Mouse (Mus musculus): ENCODE results near the gene Atp1a1.
A peak's percentile ranks its signal among the peaks of the same experiment; 100 is the strongest.

The Atp1a1 gene

GRCm38 (mm10) chr3:101552621-101553620 lies 51.6 kb downstream of the Atp1a1 start:
- no peak for DNase-seq (ENCODE audit: low spot score)

GRCm38 (mm10) chr3:101551457-101552230 lies 52.8 kb downstream of the Atp1a1 start:
- DNase-seq (ENCODE audit: low spot score), result no peak

GRCm38 (mm10) chr3:101549749-101550148 lies 54.7 kb downstream of the Atp1a1 start:
- no peak for DNase-seq (ENCODE audit: low spot score)

- DNase-seq (ENCODE audit: low spot score), result no peak
Measured at GRCm38 (mm10) chr3:101544116-101544515, 60.4 kb downstream of the Atp1a1 start.

- peak; percentile 10 for DNase-seq (ENCODE audit: low spot score)
Measured at GRCm38 (mm10) chr3:101541571-101541970, 62.9 kb downstream of the Atp1a1 start.

- no peak for DNase-seq (ENCODE audit: low spot score)
Measured at GRCm38 (mm10) chr3:101540568-101540967, 63.9 kb downstream of the Atp1a1 start.

- DNase-seq (ENCODE audit: low spot score), result no peak
Measured at GRCm38 (mm10) chr3:101536322-101536721, 68.2 kb downstream of the Atp1a1 start.

- no peak for DNase-seq (ENCODE audit: low spot score)
Measured at GRCm38 (mm10) chr3:101534311-101534710, 70.2 kb downstream of the Atp1a1 start.

GRCm38 (mm10) chr3:101533373-101533772 lies 71.1 kb downstream of the Atp1a1 start:
- no peak for DNase-seq (ENCODE audit: low spot score)

- no peak for DNase-seq (ENCODE audit: low spot score)
Measured at GRCm38 (mm10) chr3:101530928-101531327, 73.6 kb downstream of the Atp1a1 start.

GRCm38 (mm10) chr3:101528900-101529594 lies 75.4 kb downstream of the Atp1a1 start:
- no peak for DNase-seq (ENCODE audit: low spot score)

GRCm38 (mm10) chr3:101528157-101528899 lies 76.2 kb downstream of the Atp1a1 start:
- no peak for DNase-seq (ENCODE audit: low spot score)

- no peak for DNase-seq (ENCODE audit: low spot score)
Measured at GRCm38 (mm10) chr3:101526603-101527002, 77.9 kb downstream of the Atp1a1 start.
